Comparison of ENCODE assay signal across 35 mouse cellular contexts in genomic region chr1:61288185-61288584, GRCm38 (mm10).
"Had no signal": no experiment of that assay in that cellular context is flagged by ENCODE, and none has a peak within 500 bp of the region (broad histone marks: within the 10 kb centered on the region; RNA-seq: fewer than 3 reads in every experiment).

No protein-coding gene starts in this region.

- H3K36me3 ChIP-seq: heart, embryonic 10.5 days; heart, embryonic 12.5 days; heart, embryonic 13.5 days; heart, embryonic 15.5 days; hindbrain, embryonic 10.5 days; hindbrain, embryonic 12.5 days; hindbrain, embryonic 13.5 days; hindbrain, embryonic 15.5 days; intestine, embryonic 15.5 days had no signal

- H3K9ac ChIP-seq: heart, embryonic 12.5 days; heart, embryonic 13.5 days; heart, embryonic 15.5 days; hindbrain, embryonic 12.5 days; hindbrain, embryonic 13.5 days; hindbrain, embryonic 14.5 days; hindbrain, embryonic 15.5 days; intestine, embryonic 15.5 days had no signal

- H3K4me2 ChIP-seq: heart, embryonic 11.5 days; heart, embryonic 12.5 days; heart, embryonic 13.5 days; heart, embryonic 15.5 days; hindbrain, embryonic 12.5 days; hindbrain, embryonic 13.5 days; hindbrain, embryonic 14.5 days; hindbrain, embryonic 15.5 days; intestine, embryonic 15.5 days had no signal

- DNase-seq: heart, postnatal 10 days; heart, postnatal 14 days; heart, postnatal 36 days; heart, postnatal 4 days; kidney, adult 11 months; kidney, adult 18-20 months; kidney, adult 2 months; kidney, adult 8-10 months; kidney, adult 9 months; kidney, postnatal 10 days; kidney, postnatal 14 days; kidney, postnatal 25 days; kidney, postnatal 36 days; kidney, postnatal 4 days; layer of hippocampus, adult 9-11 months; layer of hippocampus, postnatal 36 days had no signal

- H3K4me3 ChIP-seq: heart, embryonic 10.5 days; heart, embryonic 12.5 days; heart, embryonic 13.5 days; heart, embryonic 15.5 days; hindbrain, embryonic 10.5 days; hindbrain, embryonic 12.5 days; hindbrain, embryonic 13.5 days; hindbrain, embryonic 15.5 days; intestine, embryonic 15.5 days; layer of hippocampus, adult 2 months; left cerebral cortex, adult 2 months had no signal

- H3K4me1 ChIP-seq: heart, embryonic 10.5 days; heart, embryonic 12.5 days; heart, embryonic 13.5 days; heart, embryonic 15.5 days; hindbrain, embryonic 10.5 days; hindbrain, embryonic 12.5 days; hindbrain, embryonic 13.5 days; hindbrain, embryonic 15.5 days; intestine, embryonic 15.5 days had no signal

- ATAC-seq: hindbrain, embryonic 16.5 days; hindbrain, postnatal 0 days; inflammation-experienced regulatory T-cells, adult 6 months; intestine, embryonic 15.5 days; intestine, embryonic 16.5 days; intestine, postnatal 0 days had no signal

- H3K27me3 ChIP-seq: heart, embryonic 12.5 days; heart, embryonic 13.5 days; heart, embryonic 15.5 days; hindbrain, embryonic 12.5 days; hindbrain, embryonic 13.5 days; hindbrain, embryonic 15.5 days; intestine, embryonic 15.5 days had no signal

- H3K27ac ChIP-seq: heart, embryonic 10.5 days; heart, embryonic 13.5 days; heart, embryonic 15.5 days; hindbrain, embryonic 10.5 days; hindbrain, embryonic 12.5 days; hindbrain, embryonic 13.5 days; hindbrain, embryonic 14.5 days; hindbrain, embryonic 15.5 days; hindbrain, postnatal 0 days; intestine, embryonic 15.5 days; kidney, postnatal 0 days; layer of hippocampus, adult 2 months; left cerebral cortex, adult 2 months had no signal

- H3K9me3 ChIP-seq: heart, embryonic 10.5 days; heart, embryonic 13.5 days; heart, embryonic 15.5 days; hindbrain, embryonic 12.5 days; hindbrain, embryonic 13.5 days; hindbrain, embryonic 15.5 days; intestine, embryonic 15.5 days had no signal
